Mouse (Mus musculus) layer of hippocampus, adult 11-12 months (tissue): Measurements from ENCODE around the gene Gm42715.
"Not testable (repeated sequence)": the region's sequence is repeated elsewhere in the genome, so short reads cannot be mapped to it uniquely, and the experiment has no call there.

Experiments used
- DNase-seq: peaks from one replicate; pipeline ENCODE4 v3.0.0; 2022; ENCODE audit warnings: low spot score

The Gm42715 gene

DNA sequence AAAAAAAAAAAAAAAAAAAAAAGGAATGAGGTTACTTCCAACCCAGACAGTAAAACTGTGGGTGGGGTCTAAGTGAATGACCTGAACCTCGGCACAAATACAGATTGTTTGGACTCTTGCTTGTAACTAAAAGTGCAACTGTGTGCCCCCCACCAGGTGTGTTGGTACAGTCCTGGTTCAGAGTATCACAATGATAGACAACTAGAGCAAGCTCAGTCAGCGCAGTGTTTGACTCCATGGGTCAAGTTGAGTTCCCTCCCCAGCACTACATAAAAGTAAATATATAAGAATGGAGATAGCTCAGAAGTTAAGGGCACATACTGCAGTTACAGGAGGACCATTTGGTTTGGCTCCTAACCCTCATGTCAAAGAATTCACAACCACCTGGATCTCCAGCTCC, 22.0 kb upstream of the Gm42715 start:
- DNase-seq, result no peak

DNA sequence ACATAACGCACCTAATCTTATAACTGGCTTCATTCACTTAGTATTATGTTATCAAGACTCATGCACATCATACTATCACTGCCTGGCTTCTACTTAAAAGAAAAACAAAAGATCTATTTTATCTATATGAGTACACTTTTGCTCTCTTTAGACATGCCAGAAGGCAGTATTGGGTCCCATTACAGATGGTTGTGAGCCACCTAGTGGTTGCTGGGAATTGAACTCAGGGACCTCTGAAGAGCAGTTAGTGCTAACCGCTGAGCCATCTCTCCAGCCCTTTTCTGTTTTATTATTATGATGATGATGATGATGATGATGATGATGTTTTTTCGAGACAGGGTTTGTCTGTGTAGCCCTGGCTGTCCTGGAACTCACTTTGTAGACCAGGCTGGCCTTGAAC, 21.0 kb upstream of the Gm42715 start:
- peak; percentile 53 for DNase-seq

DNA sequence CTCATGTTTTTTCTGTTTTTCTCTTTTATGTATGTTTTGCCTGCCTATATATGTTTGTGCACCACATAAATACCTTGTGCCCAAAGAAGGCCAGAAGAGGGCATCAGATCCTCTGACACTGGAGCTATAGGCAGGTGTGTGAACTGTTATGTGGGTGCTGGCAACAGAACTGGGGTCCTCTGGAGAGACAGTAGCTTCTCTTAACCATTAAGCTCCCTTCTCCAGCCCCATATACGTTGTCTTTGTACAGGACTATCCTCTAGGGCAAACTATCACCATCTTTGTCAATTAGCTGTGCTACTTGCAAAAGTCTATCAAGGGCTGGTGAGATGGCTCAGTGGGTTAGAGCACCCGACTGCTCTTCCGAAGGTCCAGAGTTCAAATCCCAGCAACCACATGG, 11.1 kb upstream of the Gm42715 start:
- no peak for DNase-seq

DNA sequence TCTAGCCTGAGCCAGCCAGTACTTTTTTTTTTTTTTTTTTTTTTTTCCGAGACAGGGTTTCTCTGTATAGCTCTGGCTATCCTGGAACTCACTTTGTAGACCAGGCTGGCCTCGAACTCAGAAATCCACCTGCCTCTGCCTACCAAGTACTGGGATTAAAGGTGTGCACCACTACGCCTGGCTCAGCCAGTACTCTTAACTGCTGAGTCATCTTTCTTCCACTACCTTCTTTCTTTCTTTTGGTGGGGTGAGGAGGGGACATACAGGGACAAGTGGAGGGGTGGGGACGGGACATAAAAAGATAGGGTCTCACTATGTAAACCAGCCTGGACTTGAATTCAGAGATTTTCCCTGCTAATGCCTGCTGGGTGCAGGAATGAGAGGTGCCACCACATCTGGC, 9.6 kb upstream of the Gm42715 start:
- not testable (repeated sequence) for DNase-seq

GRCm38 (mm10) chr7:127511241-127511640, 8.1 kb upstream of the Gm42715 start:
- no peak for DNase-seq

GRCm38 (mm10) chr7:127511808-127512230, 7.6 kb upstream of the Gm42715 start, which contains the start of gene Srcap:
Gene Srcap, plus strand, starts transcription at chr7:127511983.
- DNase-seq, result peak; percentile 97

GRCm38 (mm10) chr7:127512231-127513015, 7.0 kb upstream of the Gm42715 start:
- peak; percentile 90 for DNase-seq

DNA sequence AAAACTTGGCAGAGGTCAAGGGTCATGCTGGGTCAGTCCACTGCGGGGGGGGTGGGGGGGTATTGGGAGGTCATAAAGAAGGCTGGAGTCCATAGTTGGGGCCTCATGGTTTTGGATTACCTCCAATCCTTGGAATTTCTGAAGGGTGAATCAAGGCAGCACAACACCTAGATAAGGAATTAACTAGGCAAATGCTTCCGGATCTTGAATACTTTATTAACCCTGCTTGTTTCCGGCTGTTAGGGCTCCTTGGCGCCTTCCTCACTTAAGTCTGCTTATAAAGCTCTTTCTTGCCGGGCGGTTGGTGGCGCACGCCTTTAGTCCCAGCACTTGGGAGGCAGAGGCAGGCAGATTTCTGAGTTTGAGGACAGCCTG, 6.4 kb upstream of the Gm42715 start:
- peak; percentile 22 for DNase-seq

DNA sequence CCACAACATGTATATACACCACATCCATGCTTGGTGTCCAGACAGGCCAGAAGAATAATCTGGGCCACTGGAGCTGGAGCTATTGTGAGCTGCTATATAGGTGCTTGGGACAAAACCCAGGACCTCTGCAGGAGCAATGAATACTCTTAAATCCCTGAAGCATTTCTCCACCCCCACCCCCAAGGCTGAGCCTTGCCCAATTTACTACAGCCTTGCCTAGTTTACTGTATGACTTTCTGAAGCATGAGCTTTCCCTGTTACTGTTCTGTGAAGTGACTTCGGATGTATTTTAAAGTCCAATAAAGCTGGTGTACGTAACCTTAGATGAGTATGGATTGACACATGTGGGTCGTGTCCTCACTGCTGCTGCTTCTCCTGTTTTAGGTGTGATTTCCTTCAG, 5.6 kb upstream of the Gm42715 start:
- DNase-seq, result no peak

GRCm38 (mm10) chr7:127515846-127516245, 3.5 kb upstream of the Gm42715 start:
- DNase-seq, result no peak

DNA sequence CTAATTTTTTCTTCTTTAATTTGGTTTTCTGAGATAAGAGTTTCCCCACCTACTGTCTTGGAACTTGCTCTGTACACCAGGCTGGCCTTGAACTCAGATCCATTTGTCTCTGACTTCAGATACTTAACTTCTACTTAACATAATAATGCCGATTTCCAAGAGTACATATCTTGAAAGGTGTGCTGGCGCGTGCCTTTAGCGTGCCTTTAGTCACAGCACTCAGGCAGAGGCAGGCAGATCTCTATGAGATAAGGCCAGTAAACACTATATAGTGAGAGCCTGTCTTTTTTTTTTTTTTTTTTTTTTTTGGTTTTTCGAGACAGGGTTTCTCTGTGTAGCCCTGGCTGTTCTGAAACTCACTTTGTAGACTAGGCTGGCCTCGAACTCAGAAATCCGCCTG, 3.0 kb upstream of the Gm42715 start:
- DNase-seq, result no peak

DNA sequence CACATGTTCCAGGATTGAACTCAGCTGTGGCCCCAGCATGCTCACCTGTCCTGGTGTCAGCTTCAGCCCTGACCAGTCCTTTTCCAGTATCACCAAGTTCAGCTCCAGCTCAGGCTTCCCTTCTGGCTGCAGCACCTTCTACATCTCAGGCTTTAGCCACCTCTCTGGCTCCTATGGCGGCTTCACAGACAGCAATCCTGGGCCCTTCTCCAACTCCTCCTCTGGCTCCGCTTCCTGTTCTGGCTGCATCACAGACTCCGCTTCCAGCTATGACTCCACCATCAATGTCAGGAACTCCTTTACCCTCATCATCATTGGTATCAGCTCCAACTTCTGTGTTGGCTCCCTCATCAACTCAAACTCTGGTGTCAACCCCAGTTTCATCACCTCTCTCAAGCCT, 22.3 kb downstream of the Gm42715 start:
- no peak for DNase-seq

DNA sequence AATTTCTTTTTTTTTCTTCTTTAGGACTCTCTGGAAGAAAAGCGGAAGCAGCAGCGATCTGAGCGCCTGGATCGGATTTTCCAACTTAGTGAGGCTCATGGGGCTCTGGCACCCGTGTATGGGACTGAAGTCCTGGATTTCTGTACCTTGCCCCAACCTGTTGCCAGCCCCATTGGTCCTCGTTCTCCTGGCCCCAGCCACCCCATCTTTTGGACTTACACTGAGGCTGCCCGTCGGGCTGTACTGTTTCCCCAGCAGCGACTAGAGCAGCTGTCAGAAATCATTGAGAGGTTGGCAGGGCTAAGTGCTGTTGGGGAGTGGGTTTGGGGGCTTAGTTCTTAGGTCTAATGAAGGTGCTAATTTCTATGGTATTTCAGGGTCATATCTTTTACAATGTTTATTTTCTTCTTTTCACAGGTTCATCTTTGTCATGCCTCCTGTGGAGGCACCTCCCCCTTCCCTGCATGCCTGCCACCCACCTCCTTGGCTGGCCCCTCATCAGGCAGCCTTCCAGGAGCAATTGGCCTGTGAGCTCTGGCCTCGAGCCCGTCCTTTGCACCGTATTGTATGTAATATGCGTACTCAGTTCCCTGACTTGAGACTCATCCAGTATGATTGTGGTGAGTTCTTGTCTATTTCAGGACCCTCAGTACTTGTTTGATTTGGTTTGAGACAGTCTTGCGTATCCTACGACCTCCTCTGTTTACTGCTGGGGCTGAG, 29.9 kb downstream of the Gm42715 start:
- DNase-seq, result no peak

- DNase-seq, result no peak
Measured at GRCm38 (mm10) chr7:127551558-127551957, 32.2 kb downstream of the Gm42715 start.

DNA sequence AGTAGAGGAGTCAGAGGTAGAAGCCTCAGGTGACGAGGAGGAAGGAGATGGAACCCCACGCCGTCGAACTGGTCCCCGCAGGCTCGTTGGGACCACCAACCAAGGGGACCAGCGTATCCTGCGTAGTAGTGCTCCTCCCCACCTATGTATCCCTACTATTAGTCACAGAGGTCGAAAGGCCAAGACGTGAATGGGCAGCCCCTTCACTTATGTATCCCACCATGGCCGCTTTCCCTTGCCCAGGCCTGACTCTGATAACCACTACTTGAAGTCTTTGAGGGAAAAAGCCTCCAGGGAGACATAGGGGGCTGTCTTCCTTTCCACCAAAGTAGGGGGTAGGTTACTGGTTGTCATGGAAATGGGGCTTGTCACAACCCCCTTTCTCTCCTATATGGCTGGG, 41.2 kb downstream of the Gm42715 start:
- DNase-seq, result no peak

DNA sequence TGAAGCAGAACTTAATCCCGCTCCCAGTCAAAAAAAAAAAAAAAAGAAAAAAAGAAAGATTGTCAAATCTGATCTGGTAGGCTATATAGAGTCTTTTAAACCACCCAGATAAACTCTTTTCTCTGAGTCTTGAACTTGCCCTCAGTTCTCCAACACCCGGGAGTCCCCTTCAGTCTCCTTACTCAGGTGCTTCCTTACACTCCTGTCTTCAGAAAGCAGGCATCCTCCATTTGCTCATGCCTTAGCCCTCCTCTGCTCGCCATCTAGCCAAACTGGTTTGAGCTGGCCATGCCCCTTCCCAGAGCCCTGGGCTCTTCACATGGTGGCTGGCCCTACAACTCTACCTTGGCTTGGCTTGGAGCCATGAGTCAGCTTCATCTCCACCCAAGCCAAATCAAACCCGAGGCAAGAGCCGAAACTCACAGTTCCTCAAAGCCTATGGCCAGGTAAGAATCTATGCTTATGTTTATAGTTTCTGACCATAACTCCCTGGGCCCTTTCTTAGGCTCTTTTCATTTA, 42.0 kb downstream of the Gm42715 start, which contains the start of gene Tmem265:
Gene Tmem265 (plus strand): TSS at position 51 of the 519 bp plus-strand sequence.
- DNase-seq, result no peak

DNA sequence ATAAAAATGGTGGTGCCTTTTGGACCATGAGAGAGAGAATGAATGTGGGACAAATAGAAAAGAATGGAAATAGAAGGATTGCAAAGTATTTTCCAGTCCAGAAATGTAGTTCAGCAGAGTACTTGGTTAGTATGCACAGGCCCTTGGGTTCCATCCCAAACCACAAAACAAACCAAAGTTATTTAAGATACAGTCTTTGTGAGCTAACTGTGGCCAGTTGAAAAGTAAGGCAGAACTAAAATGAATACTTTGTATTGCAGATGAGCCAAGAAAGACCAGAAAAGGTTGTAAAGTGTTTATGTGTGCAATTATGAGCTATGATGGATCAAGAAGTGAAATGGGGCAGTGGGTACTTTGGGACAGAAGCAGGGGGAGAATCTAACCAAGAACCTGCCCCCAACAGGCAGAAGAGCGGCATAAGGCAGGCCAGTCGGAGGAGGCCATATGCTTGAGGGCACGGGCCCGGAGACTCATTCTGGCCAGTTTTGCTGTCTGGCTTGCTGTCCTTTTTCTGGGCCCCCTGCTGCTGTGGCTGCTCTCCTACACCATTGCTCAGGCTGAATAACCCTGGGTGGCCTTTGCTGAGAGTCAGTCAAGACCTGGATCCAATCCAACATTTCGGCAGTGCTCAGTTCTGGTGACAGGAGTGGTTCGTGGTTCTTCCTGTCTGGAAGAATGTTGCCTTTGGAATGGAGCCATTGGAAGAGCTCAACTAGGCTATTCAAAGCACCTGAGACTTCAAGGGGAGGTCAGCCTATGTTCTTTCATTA, 45.2 kb downstream of the Gm42715 start:
- DNase-seq, result no peak

DNA sequence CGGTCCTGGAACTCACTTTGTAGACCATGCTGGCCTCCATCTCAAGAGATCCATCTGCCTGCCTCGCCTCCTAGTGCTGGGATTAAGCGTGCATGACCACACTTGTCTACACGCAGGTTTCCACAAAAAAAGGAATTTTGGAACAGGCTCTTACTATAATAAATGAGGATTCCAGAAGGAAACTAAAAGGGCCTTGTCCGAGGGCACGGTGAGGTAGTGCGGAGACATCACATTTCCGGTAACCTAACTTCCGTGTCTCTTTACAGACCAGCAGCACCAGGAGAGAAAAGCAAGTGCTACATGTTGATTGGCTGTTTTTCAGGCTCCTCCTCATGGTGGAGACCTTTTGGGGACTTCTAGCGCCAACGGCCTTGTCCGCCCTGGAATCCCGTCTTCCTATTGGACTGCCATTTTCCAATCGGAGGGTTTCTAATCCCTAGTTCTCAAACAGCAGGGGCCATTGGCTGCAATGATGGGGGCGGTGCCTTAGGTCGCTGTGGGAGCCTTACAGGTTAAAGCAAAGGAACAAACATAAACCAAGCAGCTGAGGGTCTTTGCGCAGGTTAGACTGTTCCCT, 53.6 kb downstream of the Gm42715 start, which contains the start of gene Phkg2:
Gene Phkg2 (plus strand): TSS at position 446 of the 577 bp plus-strand sequence.
- DNase-seq, result peak; percentile 95

- no peak for DNase-seq
Measured at GRCm38 (mm10) chr7:127573503-127574008, 54.2 kb downstream of the Gm42715 start.

DNA sequence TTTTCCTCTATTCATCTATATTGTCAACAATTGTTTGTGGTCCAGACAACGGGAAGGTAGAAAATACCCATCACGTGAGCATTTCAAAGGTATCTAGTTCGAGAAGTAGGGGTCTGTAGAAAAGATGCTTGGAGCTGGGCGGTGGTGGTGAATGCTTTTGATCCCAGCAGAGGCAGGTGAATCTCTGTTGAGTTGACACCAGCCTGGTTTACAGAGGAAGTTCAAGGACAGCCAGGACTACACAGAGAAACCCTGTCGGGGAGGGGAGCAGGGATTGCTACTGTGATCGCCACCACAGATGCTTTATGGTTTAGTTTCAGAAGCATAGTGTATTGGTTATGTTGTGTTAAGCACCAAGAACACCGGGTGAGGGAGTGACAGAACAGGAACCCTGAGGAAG, 54.7 kb downstream of the Gm42715 start:
- DNase-seq, result no peak

- no peak for DNase-seq
Measured at GRCm38 (mm10) chr7:127583260-127583659, 63.9 kb downstream of the Gm42715 start.

GRCm38 (mm10) chr7:127585031-127585430, 65.6 kb downstream of the Gm42715 start:
- no peak for DNase-seq
